Mouse (Mus musculus): ENCODE measurements around the gene Gm20696. TPM values are rescaled to one million over a fixed set of nuclear protein-coding genes. Genes with fewer than 3 reads are reported as not detected.

The Gm20696 gene
- total RNA-seq, 2 experiments from 2014 or later = 1.2 to 1.3 TPM

DNA sequence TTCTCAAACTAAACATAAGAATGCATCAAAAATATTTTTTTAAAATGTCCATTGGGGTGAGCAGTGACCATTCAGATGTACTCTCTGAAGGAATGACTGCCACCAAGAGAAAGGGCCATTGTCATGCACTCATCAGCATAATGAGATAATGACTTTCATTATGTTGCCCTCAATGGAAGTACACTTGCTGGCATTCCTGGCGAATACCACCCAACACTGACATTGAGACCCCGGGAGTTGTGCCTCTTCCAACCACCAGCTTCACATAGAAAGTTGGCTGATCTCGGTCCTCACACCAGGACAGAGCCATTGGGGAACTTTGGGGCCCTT is 356.5 kb downstream of the Gm20696 start:
- intact Hi-C loops (cut with DNase I) = no loop called here
- no peak for DNase-seq
- Histone ChIP-seq H3K4me3 (no peak overlapping the region), H3K27ac (no peak overlapping the region)
- TF ChIP-seq CTCF (IDR thresholded peaks at IDR 0.05) = no peak

DNA sequence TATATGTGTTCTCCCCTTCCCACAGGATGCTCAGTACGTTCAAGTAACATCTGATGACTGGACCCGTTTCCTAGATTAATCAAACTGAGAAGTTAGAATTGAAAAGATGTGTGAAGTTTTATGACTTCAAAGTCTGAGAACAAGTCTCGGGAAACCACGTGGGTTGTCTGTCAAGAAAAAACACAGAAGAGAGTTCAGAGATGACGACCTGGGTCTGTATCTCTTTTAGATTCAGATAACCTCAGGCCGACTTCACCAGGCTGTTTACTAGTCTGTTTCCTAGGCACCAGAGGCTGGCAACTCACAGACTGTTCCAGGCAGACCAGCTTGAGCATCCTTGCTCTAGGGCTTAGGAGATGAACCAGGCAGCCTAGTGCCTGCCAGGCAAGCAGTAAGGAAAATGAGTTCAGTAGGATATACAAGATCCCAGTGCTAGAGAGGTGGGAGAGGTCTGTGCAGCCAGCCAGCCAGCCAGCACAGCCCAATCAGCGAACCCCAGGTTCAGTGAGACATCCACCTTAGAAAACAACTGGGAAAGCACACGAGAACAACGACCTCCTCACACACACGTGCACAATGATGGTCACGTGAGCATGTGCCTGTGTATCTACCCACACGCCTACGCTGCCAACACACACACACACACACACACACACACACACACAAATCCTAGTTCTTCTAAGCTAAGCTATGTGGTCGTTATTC is 357.0 kb downstream of the Gm20696 start:
- intact Hi-C loops (cut with DNase I) = no loop called here
- no peak for DNase-seq
- H3K4me3 ChIP-seq = no peak overlapping the region
- no peak for TF ChIP-seq CTCF (IDR thresholded peaks at IDR 0.05)
- no peak overlapping the region for H3K27ac ChIP-seq

DNA sequence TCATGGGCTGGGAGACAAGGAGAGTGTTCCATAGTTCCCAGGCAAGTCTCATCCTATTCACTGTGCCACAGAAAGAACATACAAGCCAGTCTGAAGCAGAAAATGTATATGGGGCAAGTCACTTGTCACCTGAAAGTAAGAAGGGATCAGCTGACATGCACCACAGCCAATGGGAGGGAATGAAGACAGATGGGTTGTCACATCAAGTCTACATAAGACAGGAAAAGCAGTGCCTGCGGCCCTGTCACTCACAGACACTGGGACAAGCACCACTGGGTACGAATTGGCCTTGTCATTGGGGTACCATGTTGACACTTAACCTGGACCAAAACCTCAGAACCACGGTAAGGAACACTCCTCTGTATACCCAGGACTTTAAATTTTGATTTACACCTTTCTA is 360.8 kb downstream of the Gm20696 start:
- no peak overlapping the region for H3K27ac ChIP-seq
- intact Hi-C loops (cut with DNase I) = no loop called here

DNA sequence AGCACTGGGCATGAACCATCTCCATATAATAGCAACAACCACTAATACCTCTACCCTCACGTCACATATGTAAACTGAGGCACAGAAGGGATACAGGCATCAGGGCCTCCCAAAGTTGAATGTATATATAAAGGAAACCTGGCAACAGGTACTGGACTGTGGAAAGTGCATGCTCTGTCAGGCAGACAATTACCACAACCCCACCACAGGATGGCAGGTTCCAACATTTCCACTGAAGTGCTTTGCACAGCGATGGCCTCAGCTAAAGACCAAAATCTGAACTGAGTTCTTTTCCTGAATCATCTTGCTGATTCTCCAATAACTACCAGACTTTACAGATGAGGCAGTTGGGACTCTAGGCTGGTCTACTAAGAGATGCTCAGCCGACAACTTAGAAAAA is 361.4 kb downstream of the Gm20696 start:
- DNase-seq = no peak
- intact Hi-C loops (cut with DNase I) = no loop called here

More for the DNA sequence above, 360.8 kb downstream of the Gm20696 start:
- no peak for DNase-seq
- no peak overlapping the region for H3K4me3 ChIP-seq
- TF ChIP-seq CTCF (IDR thresholded peaks at IDR 0.05) = no peak

DNA sequence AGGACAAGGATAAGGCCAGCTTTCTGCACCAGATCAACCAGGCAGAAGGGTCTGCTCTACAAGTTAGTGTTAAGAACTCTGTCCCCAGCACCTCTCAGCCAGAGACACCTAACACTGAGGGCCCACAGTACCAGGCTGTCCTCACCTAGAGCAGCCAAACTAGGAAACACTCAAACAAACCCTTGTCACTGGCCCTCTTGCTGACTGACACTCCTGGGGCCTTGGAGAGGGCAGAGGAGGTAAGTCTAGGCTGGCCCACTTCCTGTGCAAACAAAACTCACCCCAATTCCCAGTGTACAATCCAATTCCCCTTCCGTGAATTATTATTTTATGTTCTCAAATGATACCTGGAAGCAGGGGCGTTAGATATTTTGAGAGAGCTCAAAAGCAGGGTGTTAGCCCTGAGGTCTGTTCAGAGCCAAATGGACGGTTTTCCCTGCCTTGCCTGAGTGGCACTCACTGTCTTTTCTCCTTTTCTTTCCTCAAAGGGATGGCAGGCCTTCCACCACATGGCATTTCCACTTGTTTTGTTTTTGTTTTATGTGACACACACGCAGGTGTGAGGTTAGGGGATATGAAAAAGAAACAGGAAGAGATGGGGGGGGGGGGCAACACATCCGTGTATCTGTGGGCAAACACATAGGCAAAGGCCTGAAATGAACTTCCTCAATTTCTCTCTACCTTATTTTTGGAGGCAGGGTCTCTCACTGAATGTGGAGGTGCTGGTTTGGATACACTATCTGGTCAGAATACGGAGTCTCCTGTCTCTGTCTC is 363.7 kb downstream of the Gm20696 start:
- Histone ChIP-seq H3K4me3 (no peak overlapping the region), H3K27ac (no peak overlapping the region)
- intact Hi-C loops (cut with DNase I) = no loop called here
- no peak for DNase-seq
- no peak for TF ChIP-seq CTCF (IDR thresholded peaks at IDR 0.05)

More for the DNA sequence above, 361.4 kb downstream of the Gm20696 start:
- Histone ChIP-seq H3K27ac (no peak overlapping the region), H3K4me3 (no peak overlapping the region)
- no peak for TF ChIP-seq CTCF (IDR thresholded peaks at IDR 0.05)

DNA sequence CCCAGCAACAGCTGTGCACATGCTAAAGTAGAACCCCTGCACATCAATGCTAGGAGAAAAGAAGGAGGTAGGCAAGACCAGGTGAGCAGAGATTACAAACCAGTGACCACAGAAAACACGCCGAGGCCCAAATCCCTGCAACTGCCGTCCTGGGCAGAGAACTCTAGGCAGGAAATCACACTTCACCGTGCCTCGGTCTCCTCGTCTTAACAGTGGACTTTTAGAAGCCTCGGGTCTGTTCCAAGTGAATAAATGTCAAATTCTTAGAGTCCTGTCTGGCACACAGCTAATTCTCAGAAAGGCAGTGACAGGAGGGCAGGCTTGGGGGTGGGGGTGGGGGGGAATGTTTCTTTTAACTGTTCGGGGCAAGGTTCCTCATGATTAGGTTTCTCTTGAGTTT is 364.7 kb downstream of the Gm20696 start:
- TF ChIP-seq CTCF (IDR thresholded peaks at IDR 0.05) = no peak

DNA sequence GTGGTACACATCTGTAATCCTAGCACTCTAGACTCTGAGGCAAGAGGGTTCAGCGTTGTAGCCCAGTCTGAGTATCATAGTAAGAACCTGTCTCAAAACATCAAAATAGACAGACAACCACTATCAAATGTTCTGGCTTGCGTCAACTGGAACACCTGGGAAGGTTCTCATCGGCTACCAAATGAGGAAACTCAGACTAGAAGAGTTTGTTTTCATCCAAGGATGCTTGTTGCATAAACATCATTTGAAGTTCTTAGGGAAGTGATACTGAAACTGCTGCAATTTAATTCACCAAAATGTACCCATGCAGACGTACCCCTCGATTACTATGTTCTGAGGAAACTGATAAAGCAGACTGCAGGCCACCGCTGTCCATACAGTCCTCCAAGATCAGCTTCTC is 366.4 kb downstream of the Gm20696 start:
- Histone ChIP-seq H3K4me3 (no peak overlapping the region), H3K27ac (no peak overlapping the region)
- intact Hi-C loops (cut with DNase I) = no loop called here

More for the DNA sequence above, 364.7 kb downstream of the Gm20696 start:
- intact Hi-C loops (cut with DNase I) = no loop called here
- no peak overlapping the region for H3K27ac ChIP-seq
- DNase-seq = no peak
- H3K4me3 ChIP-seq = no peak overlapping the region

DNA sequence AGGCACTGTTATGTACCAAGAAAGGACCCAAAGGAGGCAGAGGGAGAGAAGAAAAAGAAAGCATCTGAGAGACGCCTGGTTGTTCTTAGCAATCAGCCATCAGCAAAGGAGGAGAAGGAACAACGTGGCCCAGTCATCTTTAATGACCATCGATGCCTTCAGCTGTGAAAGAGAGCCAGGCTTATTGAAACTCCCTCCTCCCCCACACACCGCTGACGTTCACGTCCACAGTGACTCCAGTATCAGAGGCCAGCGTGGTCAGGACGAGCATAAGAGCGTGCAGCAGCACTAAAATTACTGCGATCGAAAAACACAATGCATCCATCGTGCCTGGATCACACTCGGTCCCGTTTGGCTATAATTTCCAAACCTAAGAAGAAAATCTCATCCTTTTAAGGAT is 367.4 kb downstream of the Gm20696 start:
- TF ChIP-seq CTCF (IDR thresholded peaks at IDR 0.05) = no peak
- intact Hi-C loops (cut with DNase I) = no loop called here
- DNase-seq = no peak
- Histone ChIP-seq H3K4me3 (no peak overlapping the region), H3K27ac (no peak overlapping the region)

More for the DNA sequence above, 366.4 kb downstream of the Gm20696 start:
- no peak for DNase-seq
- no peak for TF ChIP-seq CTCF (IDR thresholded peaks at IDR 0.05)

- H3K4me3 ChIP-seq = no peak overlapping the region
- intact Hi-C loops (cut with DNase I) = no loop called here
- no peak for TF ChIP-seq CTCF (IDR thresholded peaks at IDR 0.05)
- no peak for DNase-seq
- H3K27ac ChIP-seq = no peak overlapping the region
These were observed 369.1 kb downstream of the Gm20696 start for GRCm38 (mm10) chr6:99297535-99297934.

GRCm38 (mm10) chr6:99295495-99295894 is 371.1 kb downstream of the Gm20696 start:
- intact Hi-C loops (cut with DNase I) = no loop called here
- Histone ChIP-seq H3K27ac (peak overlapping the region; percentile 40; the same call in 1 of the 2 replicates), H3K4me3 (no peak overlapping the region)
- no peak for TF ChIP-seq CTCF (IDR thresholded peaks at IDR 0.05)
- DNase-seq = no peak

DNA sequence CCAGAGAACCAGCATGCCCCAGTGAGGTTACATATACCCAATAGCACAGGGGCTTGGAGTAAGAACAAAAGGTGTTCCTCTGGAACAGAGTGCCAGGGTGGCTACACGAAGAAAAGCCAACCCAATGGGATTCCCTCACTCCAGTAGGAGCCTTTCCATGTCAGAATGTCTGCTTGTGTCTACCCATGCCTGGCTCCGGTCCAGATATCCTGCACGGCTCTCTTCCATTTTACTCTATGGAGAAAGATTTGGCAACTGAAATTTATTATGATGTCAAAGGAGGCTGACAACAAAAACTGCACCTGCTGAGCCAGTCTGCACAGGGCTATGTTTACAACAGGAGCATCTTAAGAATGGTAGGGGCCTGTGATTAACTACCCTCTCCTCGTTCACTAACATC is 377.4 kb downstream of the Gm20696 start:
- no peak for DNase-seq
- no peak for TF ChIP-seq CTCF (IDR thresholded peaks at IDR 0.05)
- H3K27ac ChIP-seq = no peak overlapping the region
- H3K4me3 ChIP-seq = no peak overlapping the region
- intact Hi-C loops (cut with DNase I) = no loop called here

DNA sequence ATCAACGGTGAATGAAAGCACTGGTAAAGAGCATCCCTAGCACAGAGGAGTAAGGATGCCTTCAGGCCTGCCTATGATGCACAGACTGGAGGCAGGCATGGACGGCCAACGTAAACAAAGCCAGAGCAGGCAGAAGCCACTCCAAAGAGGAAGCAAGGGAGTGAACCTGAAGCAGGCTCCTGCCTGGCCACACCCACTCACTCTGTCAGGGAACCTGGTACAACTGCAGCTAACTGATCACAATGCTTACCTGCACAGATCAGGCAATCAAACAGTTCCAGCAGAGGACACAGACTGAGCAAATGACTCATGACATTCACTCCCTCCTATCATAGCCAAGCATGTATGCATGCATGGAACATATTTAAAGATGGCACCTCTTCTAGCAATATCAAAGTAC is 381.6 kb downstream of the Gm20696 start:
- TF ChIP-seq CTCF (IDR thresholded peaks at IDR 0.05) = no peak
- Histone ChIP-seq H3K27ac (no peak overlapping the region), H3K4me3 (no peak overlapping the region)
- no peak for DNase-seq
- intact Hi-C loops (cut with DNase I) = no loop called here

DNA sequence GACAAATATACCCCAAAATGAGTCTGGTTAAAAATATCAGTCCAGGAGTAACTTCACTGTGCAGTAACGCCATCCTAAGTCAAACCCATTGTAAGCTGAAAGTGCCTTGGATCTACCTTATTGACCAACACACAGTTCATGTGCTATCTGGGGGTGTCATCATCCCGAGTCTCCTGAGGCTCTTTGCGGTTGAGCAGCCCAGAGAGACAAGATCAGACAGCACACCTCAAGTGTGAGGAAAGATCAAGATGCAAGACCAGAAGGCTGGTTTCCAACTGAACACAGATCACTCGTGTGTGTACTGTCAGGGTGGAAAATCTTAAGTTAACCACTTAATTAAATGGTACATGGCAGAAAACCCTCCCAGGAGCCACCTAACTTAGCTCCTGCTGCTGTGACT is 382.6 kb downstream of the Gm20696 start:
- intact Hi-C loops (cut with DNase I) = no loop called here
- Histone ChIP-seq H3K4me3 (no peak overlapping the region), H3K27ac (no peak overlapping the region)
- DNase-seq = no peak
- no peak for TF ChIP-seq CTCF (IDR thresholded peaks at IDR 0.05)
